Mouse (Mus musculus) embryonic fibroblast, embryonic 13.5 days (primary cell): ENCODE measurements around the gene Minos1.

Experiments used
- CTCF ChIP-seq: IDR thresholded peaks from 2 replicates; pipeline ENCODE4 v1.5.1; 2011; ENCODE audit warnings: mild to moderate bottlenecking, control low read depth, low read length, moderate library complexity, borderline replicate concordance; ENCODE audit not compliant: insufficient read depth
- POLR2A ChIP-seq: IDR thresholded peaks from 2 replicates; pipeline ENCODE4 v1.6.1; 2011; ENCODE audit warnings: low read depth, mild to moderate bottlenecking, control low read depth, low read length, moderate library complexity

GRCm38 (mm10) chr4:139088982-139089671, 41.8 kb downstream of the Minos1 start:
- TF ChIP-seq POLR2A, result no peak
- TF ChIP-seq CTCF, result no peak
